In the genomic region with DNA sequence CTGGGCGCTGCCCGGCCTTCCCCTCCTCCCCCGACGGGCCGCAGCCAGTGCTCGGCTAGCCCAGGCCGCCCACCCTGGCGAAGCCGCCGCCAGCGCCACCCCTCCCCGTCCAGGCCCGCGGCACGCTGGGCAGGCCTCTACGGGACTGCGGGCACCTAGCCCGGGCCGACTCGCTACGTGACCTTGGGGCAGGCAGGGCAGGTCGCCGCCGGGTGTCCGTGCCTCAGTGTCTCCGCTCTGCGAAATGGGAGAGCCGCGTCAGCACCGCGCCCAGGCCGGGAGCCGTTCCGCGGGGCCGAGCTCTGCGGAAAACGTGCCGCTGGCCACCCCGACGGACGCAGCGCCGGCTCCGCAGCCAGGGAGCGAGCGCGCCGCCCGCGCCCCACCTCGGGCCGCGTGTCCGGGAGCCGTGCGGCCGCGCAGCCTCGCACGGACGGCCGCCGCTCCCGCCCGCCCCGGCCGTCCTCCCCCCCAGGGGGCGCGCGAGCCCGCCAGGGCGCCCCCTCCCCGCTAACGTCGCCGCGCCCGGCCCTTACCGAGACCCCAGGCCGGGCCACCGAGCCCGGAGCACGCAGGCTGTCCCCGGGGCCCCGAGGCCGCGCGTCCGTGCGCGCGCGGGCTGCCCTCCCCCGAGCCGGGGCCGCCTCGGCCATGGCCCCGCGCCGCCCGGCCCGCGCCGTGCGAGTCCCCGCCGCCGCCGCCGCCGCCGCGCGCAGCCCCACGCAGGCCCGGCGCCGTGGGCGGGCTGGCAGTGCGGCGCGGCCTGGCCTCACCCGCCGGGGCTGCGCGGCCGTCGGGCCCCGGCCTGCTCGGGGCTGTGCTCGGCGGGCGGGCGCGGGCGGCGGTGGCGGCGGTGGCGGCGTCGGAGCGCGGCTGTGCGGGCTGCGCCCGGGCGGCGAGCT, we compare ENCODE assay signal across 8 mouse cellular contexts. TPM values are rescaled to one million over a fixed set of nuclear protein-coding genes. Genes with fewer than 3 reads are reported as not detected.
A peak's percentile ranks its signal among the peaks of the same experiment; 100 is the strongest.
DNase-seq lines count a peak whose midpoint lies in the region; ATAC-seq and TF ChIP-seq lines count a peak whose summit lies in the region.

No protein-coding gene starts in this region.

- peak; percentile 68 for ATAC-seq in embryonic facial prominence, embryonic 12.5 days (ENCODE audit: insufficient number of reproducible peaks, insufficient read depth, low FRiP score, low TSS enrichment)
- ATAC-seq in heart, embryonic 15.5 days (replicated peaks; ENCODE audit: insufficient number of reproducible peaks, insufficient read depth, low FRiP score, low read depth) = peak; percentile 63
- no peak for ATAC-seq in monocyte, adult 5-6 weeks (replicated peaks; ENCODE audit: insufficient number of reproducible peaks, low FRiP score, low TSS enrichment, poor library complexity, severe bottlenecking)

- H3K27me3 ChIP-seq in embryonic facial prominence, embryonic 12.5 days = no peaks in the 10 kb centered on the region
- H3K27me3 ChIP-seq in heart, embryonic 15.5 days = peaks cover 28% of the 10 kb centered on the region

- peaks cover 12% of the 10 kb centered on the region for H3K36me3 ChIP-seq in ES-E14 (ENCODE audit: control insufficient read depth, insufficient read depth, low read length, poor library complexity, severe bottlenecking)
- H3K36me3 ChIP-seq in embryonic facial prominence, embryonic 12.5 days = peaks cover 23% of the 10 kb centered on the region
- H3K36me3 ChIP-seq in heart, embryonic 15.5 days = peaks cover 26% of the 10 kb centered on the region

- peaks cover 2 to 3% of the 10 kb centered on the region in 2 experiments; a peak in 2 of 4 replicates for H3K4me1 ChIP-seq in ES-E14 (ENCODE audit: control insufficient read depth in 2 of 2, insufficient read depth in 2 of 2, low read length in 2 of 2, poor library complexity in 1 of 2)
- 0 out of 2 replicates have a peak, but pooled peaks cover 5% of the 10 kb centered on the region for H3K4me1 ChIP-seq in embryonic facial prominence, embryonic 12.5 days
- H3K4me1 ChIP-seq in heart, embryonic 15.5 days (replicated peaks) = peaks cover 13% of the 10 kb centered on the region

- peak overlapping the region; percentile 70 to 98 for H3K4me3 ChIP-seq in ES-E14 (ENCODE audit: insufficient read depth in 1 of 2, low read depth in 1 of 2, low read length in 2 of 2, poor library complexity in 1 of 2, severe bottlenecking in 1 of 2)
- H3K4me3 ChIP-seq in embryonic facial prominence, embryonic 12.5 days = peak overlapping the region; percentile 84
- peak overlapping the region; percentile 85 for H3K4me3 ChIP-seq in heart, embryonic 15.5 days

- H3K9ac ChIP-seq in ES-E14 (ENCODE audit: insufficient read depth, low read depth, low read length, poor library complexity, severe bottlenecking) = peak overlapping the region; percentile 89
- H3K9ac ChIP-seq in embryonic facial prominence, embryonic 12.5 days = peak overlapping the region; percentile 90
- peak overlapping the region; percentile 86 for H3K9ac ChIP-seq in heart, embryonic 15.5 days

- no peak for DNase-seq in ES-E14 (ENCODE audit: low read depth, low spot score)
- peak; percentile 76 for DNase-seq in adrenal gland, postnatal 14 days
- DNase-seq in kidney, postnatal 10 days = peak; percentile 54
- peak; percentile 12 for DNase-seq in lung, postnatal 25 days (ENCODE audit: low spot score)
- peak; percentile 64 for DNase-seq in ovary, postnatal 36 days (ENCODE audit: low spot score)

- H3K27ac ChIP-seq in ES-E14 (ENCODE audit: insufficient read depth, low read depth, low read length, poor library complexity, severe bottlenecking) = peak overlapping the region; percentile 67; the same call in 1 of the 2 replicates
- peak overlapping the region; percentile 93; the same call in 1 of the 2 replicates for H3K27ac ChIP-seq in embryonic facial prominence, embryonic 12.5 days
- H3K27ac ChIP-seq in heart, embryonic 15.5 days = peak overlapping the region; percentile 79

- WGBS in embryonic facial prominence, embryonic 12.5 days = under 1% methylated on average over 118 of the region's 150 CpGs
- under 1% methylated on average over 117 of the region's 150 CpGs for WGBS in heart, embryonic 15.5 days

- no peaks in the 10 kb centered on the region for H3K9me3 ChIP-seq in ES-E14 (ENCODE audit: control insufficient read depth, insufficient read depth, low read depth, low read length)
- no peaks in the 10 kb centered on the region for H3K9me3 ChIP-seq in embryonic facial prominence, embryonic 12.5 days
- H3K9me3 ChIP-seq in heart, embryonic 15.5 days (replicated peaks) = no peaks in the 10 kb centered on the region

- H3K4me2 ChIP-seq in embryonic facial prominence, embryonic 12.5 days (replicated peaks) = peak overlapping the region; percentile 89
- peak overlapping the region; percentile 91 for H3K4me2 ChIP-seq in heart, embryonic 15.5 days

- in situ Hi-C loops in ES-E14 (cut with MboI; ENCODE audit: low sequenced_read_pairs in 2 of 2, unreplicated experiment in 2 of 2) = no loop called here

TF ChIP-seq in ES-E14, 5 proteins besides CTCF, POLR2A, EP300 and RAD21:
- no peak for TF ChIP-seq ZNF384 (IDR thresholded peaks at IDR 0.05; ENCODE audit: low read depth, low read length)
- TF ChIP-seq CHD2 (IDR thresholded peaks at IDR 0.05; ENCODE audit: low read depth, low read length) = no peak
- TF ChIP-seq HCFC1 (IDR thresholded peaks at IDR 0.05; ENCODE audit: borderline replicate concordance, insufficient read depth, low read length) = no peak
- no peak for TF ChIP-seq MAFK (IDR thresholded peaks at IDR 0.05; ENCODE audit: insufficient read depth, low read depth, low read length)
- TF ChIP-seq ZC3H11A (IDR thresholded peaks at IDR 0.05; ENCODE audit: borderline replicate concordance, low read depth, low read length) = no peak

RNA-seq across cellular contexts. Expression of a gene that starts 1.0 kb away (rescaled TPM):
- 13.9 and 18.2 TPM in 2 replicates for total RNA-seq in ES-E14 (2012; rRNA removed)
- 16.9 and 26.7 TPM in 2 replicates for total RNA-seq in adrenal gland, postnatal 14 days (2021)
- polyA plus RNA-seq in embryonic facial prominence, embryonic 12.5 days (2016; fragmentation: Nextera tagmentation; extraction: Ambion mirVana) = 11.0 and 11.7 TPM in 2 replicates
- polyA plus RNA-seq in heart, embryonic 15.5 days (2015; fragmentation: Nextera tagmentation; extraction: Ambion mirVana) = 2.8 and 4.1 TPM in 2 replicates
- 8.5 to 22.4 TPM (median 21.5 TPM) in 3 replicates for total RNA-seq in monocyte, adult 5-6 weeks (2017)

RNA-seq across cellular contexts. Expression of a gene that starts 38.7 kb away (rescaled TPM):
- total RNA-seq in ES-E14 (2012; rRNA removed) = 14.1 and 14.8 TPM in 2 replicates
- 25.0 and 26.7 TPM in 2 replicates for total RNA-seq in adrenal gland, postnatal 14 days (2021)
- 33.6 and 33.9 TPM in 2 replicates for polyA plus RNA-seq in embryonic facial prominence, embryonic 12.5 days (2016; fragmentation: Nextera tagmentation; extraction: Ambion mirVana)
- polyA plus RNA-seq in heart, embryonic 15.5 days (2015; fragmentation: Nextera tagmentation; extraction: Ambion mirVana) = 7.8 and 11.6 TPM in 2 replicates
- total RNA-seq in monocyte, adult 5-6 weeks (2017) = 28.5 to 37.9 TPM (median 35.7 TPM) in 3 replicates
